Mouse (Mus musculus): ENCODE results near the gene Gm42878.
"Not testable (repeated sequence)": the region's sequence is repeated elsewhere in the genome, so short reads cannot be mapped to it uniquely, and the experiment has no call there.

DNA sequence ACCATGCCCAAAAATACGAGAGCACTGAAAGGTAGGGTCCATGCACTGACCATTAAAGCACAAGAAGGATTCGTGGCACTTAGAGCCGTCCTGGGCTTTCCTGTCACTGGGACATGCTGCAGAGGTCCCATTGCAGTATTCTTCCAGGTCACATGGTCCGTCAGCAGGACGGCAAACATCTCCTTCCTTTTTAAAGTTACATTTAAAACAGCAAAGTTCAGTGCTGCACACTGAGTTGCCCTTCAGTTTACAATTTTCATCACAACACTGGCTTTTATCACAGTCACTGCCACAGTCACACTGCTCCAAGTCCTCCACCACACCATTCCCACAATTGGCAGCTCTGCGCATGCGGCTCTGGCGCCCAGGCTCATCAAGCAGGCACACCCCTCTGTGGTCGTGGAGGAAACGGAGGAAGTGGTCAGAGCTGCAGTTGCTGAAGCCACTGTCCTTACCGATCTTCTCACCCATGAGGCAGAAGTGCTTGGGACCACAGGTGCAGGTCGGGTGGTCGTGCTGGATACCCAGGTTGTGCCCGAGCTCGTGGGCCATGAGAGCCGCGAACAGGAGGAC is 43.8 kb downstream of the Gm42878 start:
- TF ChIP-seq CTCF (IDR thresholded peaks at IDR 0.05; ENCODE audit: insufficient read depth, low read length); POLR2A (IDR thresholded peaks at IDR 0.05; ENCODE audit: borderline replicate concordance, extremely low read depth, low read depth, low read length): not testable (repeated sequence)

Measured in lung, adult 2 months (tissue).